Mouse (Mus musculus) hindbrain, embryonic 12.5 days (tissue): Measurements from ENCODE around the gene Lipc. TPM values are rescaled to one million over a fixed set of nuclear protein-coding genes. Genes with fewer than 3 reads are reported as not detected.

Experiments
- ATAC-seq: fragments of 200-750 bp; cut with Nextera tagmentation; 2 replicates; pipeline ENCODE4 v1.8.0; 2017; ENCODE audit warnings: moderate TSS enrichment; ENCODE audit not compliant: low FRiP score
- H3K27ac ChIP-seq: fragments of 300-500 bp; sonication (generic); 2 replicates; pipeline ENCODE4 v1.5.1; 2016; ENCODE audit warnings: mild to moderate bottlenecking
- H3K27me3 ChIP-seq: fragments of 300-500 bp; sonication (generic); 2 replicates; pipeline ENCODE4 v1.6.1; 2016; ENCODE audit warnings: mild to moderate bottlenecking
- H3K36me3 ChIP-seq: fragments of 300-500 bp; sonication (generic); 2 replicates; pipeline ENCODE4 v1.6.1; 2016; ENCODE audit warnings: mild to moderate bottlenecking
- H3K4me1 ChIP-seq: fragments of 300-500 bp; sonication (generic); 2 replicates; pipeline ENCODE4 v1.6.1; 2016
- H3K4me2 ChIP-seq: fragments of 300-500 bp; sonication (generic); replicated peaks from 2 replicates; pipeline ENCODE4 v1.6.1; 2016; ENCODE audit warnings: mild to moderate bottlenecking
- H3K4me3 ChIP-seq: fragments of 300-500 bp; sonication (generic); 2 replicates; pipeline ENCODE4 v1.5.1; 2016; ENCODE audit warnings: mild to moderate bottlenecking
- H3K9ac ChIP-seq: fragments of 300-500 bp; sonication (generic); 2 replicates; pipeline ENCODE4 v1.6.1; 2016; ENCODE audit warnings: mild to moderate bottlenecking, moderate library complexity
- H3K9me3 ChIP-seq: fragments of 300-500 bp; sonication (generic); replicated peaks from 2 replicates; pipeline ENCODE4 v1.6.1; 2016; ENCODE audit warnings: mild to moderate bottlenecking
- WGBS: fragments of 180-500 bp; shearing (Covaris S2); methylation state at CpG from one replicate; pipeline ENCODE4 v1.1.7; 2016; 5-methylcytosine and 5-hydroxymethylcytosine counted together
- polyA plus RNA-seq: library from polyadenylated mRNA; unstranded; fragments of >200 nt; fragmentation: Nextera tagmentation; extraction: Ambion mirVana; gene quantifications from 2 replicates; pipeline ENCODE4 v1.2.1, GENCODE M21; 2016

Lipc gene
- polyA plus RNA-seq, 1 experiment from 2014 or later = 0.70 TPM

GRCm38 (mm10) chr9:70843270-70843669 lies 108.8 kb downstream of the Lipc start:
- Histone ChIP-seq H3K4me2 (no peak overlapping the region), H3K9me3 (no peaks in the 10 kb centered on the region), H3K36me3 (no peaks in the 10 kb centered on the region), H3K27ac (no peak overlapping the region), H3K4me3 (no peak overlapping the region), H3K4me1 (no peaks in the 10 kb centered on the region; the same call in 1 of the 2 replicates), H3K9ac (no peak overlapping the region), H3K27me3 (no peaks in the 10 kb centered on the region)
- ATAC-seq = no peak
- WGBS = 89% methylated on average over 4 of the region's 4 CpGs

GRCm38 (mm10) chr9:70842300-70842941 lies 109.6 kb downstream of the Lipc start:
- Histone ChIP-seq H3K4me2 (no peak overlapping the region), H3K4me3 (no peak overlapping the region), H3K27me3 (no peaks in the 10 kb centered on the region), H3K4me1 (no peaks in the 10 kb centered on the region), H3K9ac (no peak overlapping the region), H3K36me3 (no peaks in the 10 kb centered on the region), H3K9me3 (no peaks in the 10 kb centered on the region), H3K27ac (no peak overlapping the region)
- no peak for ATAC-seq
- 88% methylated on average over 5 of the region's 6 CpGs for WGBS

- no peaks in the 10 kb centered on the region for H3K27me3 ChIP-seq
- H3K27ac ChIP-seq = no peak overlapping the region
- H3K4me1 ChIP-seq = no peaks in the 10 kb centered on the region
- no peaks in the 10 kb centered on the region for H3K36me3 ChIP-seq
- no peaks in the 10 kb centered on the region for H3K9me3 ChIP-seq
- no peak overlapping the region for H3K9ac ChIP-seq
- H3K4me3 ChIP-seq = no peak overlapping the region
- H3K4me2 ChIP-seq = no peak overlapping the region
- WGBS = 88% methylated on average over 8 of the region's 8 CpGs
- no peak for ATAC-seq
These were observed 110.4 kb downstream of the Lipc start for GRCm38 (mm10) chr9:70841426-70842215.

- H3K27me3 ChIP-seq = no peaks in the 10 kb centered on the region
- no peak for ATAC-seq
- no peak overlapping the region for H3K4me3 ChIP-seq
- no peaks in the 10 kb centered on the region for H3K9me3 ChIP-seq
- no peak overlapping the region for H3K9ac ChIP-seq
- H3K4me1 ChIP-seq = no peaks in the 10 kb centered on the region
- no peaks in the 10 kb centered on the region for H3K36me3 ChIP-seq
- 54% methylated on average over 6 of the region's 6 CpGs for WGBS
- no peak overlapping the region for H3K27ac ChIP-seq
- H3K4me2 ChIP-seq = no peak overlapping the region
These were observed 111.1 kb downstream of the Lipc start for GRCm38 (mm10) chr9:70840861-70841341.

GRCm38 (mm10) chr9:70838132-70838911 lies 113.7 kb downstream of the Lipc start:
- H3K4me3 ChIP-seq = no peak overlapping the region
- no peaks in the 10 kb centered on the region for H3K27me3 ChIP-seq
- H3K4me2 ChIP-seq = no peak overlapping the region
- H3K36me3 ChIP-seq = no peaks in the 10 kb centered on the region
- ATAC-seq = no peak
- H3K27ac ChIP-seq = no peak overlapping the region
- WGBS = 88% methylated on average over 9 of the region's 10 CpGs
- H3K9ac ChIP-seq = no peak overlapping the region
- no peaks in the 10 kb centered on the region for H3K4me1 ChIP-seq
- H3K9me3 ChIP-seq = no peaks in the 10 kb centered on the region

GRCm38 (mm10) chr9:70834730-70835154 lies 117.3 kb downstream of the Lipc start:
- WGBS = 44% methylated on average over 4 of the region's 4 CpGs
- no peak for ATAC-seq
- Histone ChIP-seq H3K4me3 (no peak overlapping the region), H3K4me2 (no peak overlapping the region), H3K9ac (no peak overlapping the region), H3K4me1 (no peaks in the 10 kb centered on the region), H3K9me3 (no peaks in the 10 kb centered on the region), H3K36me3 (no peaks in the 10 kb centered on the region), H3K27ac (no peak overlapping the region; the same call in 1 of the 2 replicates), H3K27me3 (no peaks in the 10 kb centered on the region)

GRCm38 (mm10) chr9:70834217-70834616 lies 117.8 kb downstream of the Lipc start:
- Histone ChIP-seq H3K4me2 (no peak overlapping the region), H3K36me3 (no peaks in the 10 kb centered on the region), H3K27me3 (no peaks in the 10 kb centered on the region), H3K27ac (no peak overlapping the region; the same call in 1 of the 2 replicates), H3K9ac (no peak overlapping the region), H3K4me1 (no peaks in the 10 kb centered on the region), H3K4me3 (no peak overlapping the region), H3K9me3 (no peaks in the 10 kb centered on the region)
- ATAC-seq = no peak
- 91% methylated on average over 3 of the region's 3 CpGs for WGBS

GRCm38 (mm10) chr9:70833111-70833908 lies 118.7 kb downstream of the Lipc start:
- no peak overlapping the region for H3K4me2 ChIP-seq
- H3K4me3 ChIP-seq = no peak overlapping the region
- H3K27ac ChIP-seq = no peak overlapping the region
- ATAC-seq = no peak
- no peaks in the 10 kb centered on the region for H3K4me1 ChIP-seq
- WGBS = 94% methylated on average over 6 of the region's 6 CpGs
- H3K9me3 ChIP-seq = no peaks in the 10 kb centered on the region
- no peaks in the 10 kb centered on the region for H3K36me3 ChIP-seq
- no peak overlapping the region for H3K9ac ChIP-seq
- no peaks in the 10 kb centered on the region for H3K27me3 ChIP-seq

GRCm38 (mm10) chr9:70832231-70832630 lies 119.8 kb downstream of the Lipc start:
- WGBS = 76% methylated on average over 7 of the region's 7 CpGs
- no peak overlapping the region for H3K27ac ChIP-seq
- no peak for ATAC-seq

GRCm38 (mm10) chr9:70830844-70831529 lies 121.0 kb downstream of the Lipc start:
- Histone ChIP-seq H3K4me1 (no peaks in the 10 kb centered on the region), H3K9me3 (no peaks in the 10 kb centered on the region), H3K27me3 (no peaks in the 10 kb centered on the region), H3K27ac (no peak overlapping the region), H3K9ac (no peak overlapping the region), H3K36me3 (no peaks in the 10 kb centered on the region), H3K4me3 (no peak overlapping the region), H3K4me2 (no peak overlapping the region)
- ATAC-seq = no peak
- 63% methylated on average over 6 of the region's 6 CpGs for WGBS

More at GRCm38 (mm10) chr9:70832231-70832630, 119.8 kb downstream of the Lipc start:
- H3K27me3 ChIP-seq = no peaks in the 10 kb centered on the region
- H3K9me3 ChIP-seq = no peaks in the 10 kb centered on the region
- H3K9ac ChIP-seq = no peak overlapping the region
- H3K36me3 ChIP-seq = no peaks in the 10 kb centered on the region
- H3K4me1 ChIP-seq = no peaks in the 10 kb centered on the region
- no peak overlapping the region for H3K4me3 ChIP-seq
- no peak overlapping the region for H3K4me2 ChIP-seq

- WGBS = 71% methylated on average over 7 of the region's 7 CpGs
- H3K27me3 ChIP-seq = no peaks in the 10 kb centered on the region
- H3K4me3 ChIP-seq = no peak overlapping the region
- H3K27ac ChIP-seq = no peak overlapping the region
- no peak for ATAC-seq
- no peak overlapping the region for H3K9ac ChIP-seq
- no peak overlapping the region for H3K4me2 ChIP-seq
- no peaks in the 10 kb centered on the region for H3K4me1 ChIP-seq
- no peaks in the 10 kb centered on the region for H3K9me3 ChIP-seq
- H3K36me3 ChIP-seq = no peaks in the 10 kb centered on the region
These were observed 122.1 kb downstream of the Lipc start for GRCm38 (mm10) chr9:70829784-70830488.
